Mouse (Mus musculus) olfactory bulb, adult 2 months (tissue): Measurements from ENCODE around the gene Tnk1.

ENCODE experiments used
- CTCF ChIP-seq: fragments of 200-500 bp; IDR thresholded peaks from 2 replicates; pipeline ENCODE4 v1.5.1; 2012; ENCODE audit warnings: low read depth, mild to moderate bottlenecking, low read length, moderate library complexity; ENCODE audit not compliant: insufficient read depth
- POLR2A ChIP-seq: fragments of 200-500 bp; IDR thresholded peaks from 2 replicates; pipeline ENCODE4 v1.6.1; 2012; ENCODE audit warnings: mild to moderate bottlenecking, low read depth, low read length, moderate library complexity; ENCODE audit not compliant: insufficient read depth

GRCm38 (mm10) chr11:69823456-69823855 is 35.1 kb downstream of the Tnk1 start:
- TF ChIP-seq CTCF, result no peak
- no peak for TF ChIP-seq POLR2A
